Mouse (Mus musculus): Measurements from ENCODE around the gene Man1c1.

DNA sequence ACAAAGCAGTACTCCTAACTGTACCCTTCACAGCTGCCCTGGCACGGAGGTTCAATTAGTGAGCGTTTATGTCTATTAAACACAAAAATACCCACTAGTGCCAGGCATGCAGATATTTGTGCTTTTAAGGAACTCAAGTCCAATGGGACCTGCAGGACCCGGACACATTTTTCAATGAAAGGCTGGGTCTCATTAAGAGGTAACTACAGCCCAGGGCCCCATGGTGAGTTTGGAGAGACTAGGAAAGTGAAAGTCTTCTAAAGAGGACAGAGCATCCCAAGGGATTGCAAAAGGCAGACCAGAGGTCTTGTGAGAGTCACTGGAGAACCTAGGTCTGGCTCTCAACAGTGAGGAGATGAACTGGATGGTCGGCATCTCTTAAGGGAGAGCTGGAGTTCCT lies 170.7 kb downstream of the Man1c1 start:
- TF ChIP-seq USF1 (IDR thresholded peaks at IDR 0.05; ENCODE audit: low read depth, low read length) (no peak), POLR2A (IDR thresholded peaks at IDR 0.05; ENCODE audit: low read depth, low read length) (no peak), MAX (IDR thresholded peaks at IDR 0.05; ENCODE audit: low read length) (no peak), CTCF (conservative IDR thresholded peaks at IDR 0.05 in 1 of 2, IDR thresholded peaks at IDR 0.05 in 1 of 2; ENCODE audit: low read depth in 2 of 2, low read length in 2 of 2) (no peak), SIN3A (IDR thresholded peaks at IDR 0.05; ENCODE audit: low read length) (no peak), E2F4 (IDR thresholded peaks at IDR 0.05; ENCODE audit: insufficient replicate concordance, low read depth, low read length) (no peak), EP300 (IDR thresholded peaks at IDR 0.05; ENCODE audit: low read length) (no peak), GABPA (IDR thresholded peaks at IDR 0.05; ENCODE audit: insufficient replicate concordance, low read depth, low read length) (no peak), RCOR1 (conservative IDR thresholded peaks at IDR 0.05; ENCODE audit: low read depth, low read length) (no peak)
